Mouse (Mus musculus) CH12.LX (cell line): Measurements from ENCODE around the gene Thy1. TPM values are rescaled to one million over a fixed set of nuclear protein-coding genes. Genes with fewer than 3 reads are reported as not detected.

Experiments
- DNase-seq: peaks from one replicate; pipeline ENCODE4 v3.0.0-alpha.2; 2013; ENCODE audit errors: extremely low read depth
- H3K27ac ChIP-seq: 2 replicates; pipeline ENCODE4 v1.5.1; 2012; ENCODE audit warnings: low read depth, mild to moderate bottlenecking, control low read depth, moderate library complexity; ENCODE audit not compliant: insufficient read depth
- H3K27me3 ChIP-seq: replicated peaks from 2 replicates; pipeline ENCODE3; 2012; ENCODE audit warnings: inconsistent platforms
- H3K36me3 ChIP-seq, 2 experiments: replicated peaks in 1 of 2; 2 replicates each; pipeline versions ENCODE3 to v1.6.1; 2012; ENCODE audit warnings: inconsistent platforms in 1 of 2, low read length in 1 of 2, mild to moderate bottlenecking in 1 of 2, mixed read lengths in 1 of 2, moderate library complexity in 1 of 2; ENCODE audit not compliant: control insufficient read depth in 1 of 2, insufficient read depth in 1 of 2
- H3K4me1 ChIP-seq, 2 experiments: 2 replicates each; pipeline ENCODE4 v1.6.1; 2012; ENCODE audit warnings: inconsistent platforms in 1 of 2, moderate library complexity in 1 of 2; ENCODE audit not compliant: insufficient read depth in 2 of 2, control insufficient read depth in 1 of 2
- H3K4me2 ChIP-seq: 2 replicates; pipeline ENCODE4 v1.6.1; 2012; ENCODE audit warnings: low read depth, mild to moderate bottlenecking, control low read depth; ENCODE audit not compliant: poor library complexity, insufficient read depth, severe bottlenecking
- H3K4me3 ChIP-seq, 3 experiments: fragments of 150-350 bp in 1 of 3; sonication (generic) in 1 of 3; replicated peaks in 1 of 3; 2 replicates each; pipeline versions ENCODE3 to v1.5.1; 2011 to 2012; ENCODE audit warnings: low read depth in 2 of 3, low read length in 2 of 3, mild to moderate bottlenecking in 2 of 3, moderate library complexity in 2 of 3, control low read depth in 1 of 3, improper control_type of control experiment in 1 of 3, inconsistent platforms in 1 of 3, mixed read lengths in 1 of 3; ENCODE audit not compliant: poor library complexity in 1 of 3
- H3K79me2 ChIP-seq: replicated peaks from 2 replicates; pipeline ENCODE4 v1.6.1; 2012; ENCODE audit warnings: mild to moderate bottlenecking, moderate library complexity; ENCODE audit not compliant: control insufficient read depth, poor library complexity, insufficient read depth, severe bottlenecking; ENCODE audit errors: extremely low read depth
- H3K9ac ChIP-seq: 2 replicates; pipeline ENCODE4 v1.6.1; 2012; ENCODE audit warnings: low read depth, mild to moderate bottlenecking, control low read depth, moderate library complexity; ENCODE audit not compliant: insufficient read depth
- H3K9me3 ChIP-seq: replicated peaks from 2 replicates; pipeline ENCODE3; 2012; ENCODE audit warnings: low read length, inconsistent platforms, mixed read lengths
- BHLHE40 ChIP-seq: IDR thresholded peaks from 2 replicates; pipeline ENCODE4 v1.6.1; 2011; ENCODE audit warnings: mild to moderate bottlenecking, low read depth, low read length, improper control_type of control experiment
- CHD1 ChIP-seq: IDR thresholded peaks from 2 replicates; pipeline ENCODE4 v1.6.1; 2012; ENCODE audit warnings: low read depth, low read length, improper control_type of control experiment, inconsistent platforms
- CTCF ChIP-seq, 2 experiments: IDR thresholded peaks in 1 of 2; conservative IDR thresholded peaks in 1 of 2; 2 replicates each; pipeline ENCODE4 v1.5.1; 2011 to 2012; ENCODE audit warnings: low read depth in 2 of 2, low read length in 2 of 2, improper control_type of control experiment in 1 of 2, inconsistent platforms in 1 of 2, mild to moderate bottlenecking in 1 of 2, moderate library complexity in 1 of 2
- E2F4 ChIP-seq: IDR thresholded peaks from 2 replicates; pipeline ENCODE4 v1.6.1; 2011; ENCODE audit warnings: low read depth, low read length, improper control_type of control experiment; ENCODE audit not compliant: insufficient replicate concordance
- ELF1 ChIP-seq: IDR thresholded peaks from 2 replicates; pipeline ENCODE4 v1.6.1; 2014; ENCODE audit warnings: low read depth, mild to moderate bottlenecking, inconsistent platforms, low read length, improper control_type of control experiment
- JUN ChIP-seq: IDR thresholded peaks from 2 replicates; pipeline ENCODE4 v1.6.1; 2011; ENCODE audit warnings: low read depth, mild to moderate bottlenecking, low read length, improper control_type of control experiment, moderate library complexity; ENCODE audit not compliant: insufficient read depth
- JUND ChIP-seq: conservative IDR thresholded peaks from 2 replicates; pipeline ENCODE4 v1.6.1; 2011; ENCODE audit warnings: low read depth, low read length, improper control_type of control experiment
- KAT2A ChIP-seq: IDR thresholded peaks from 2 replicates; pipeline ENCODE4 v1.6.1; 2012; ENCODE audit warnings: low read length, improper control_type of control experiment, inconsistent platforms; ENCODE audit not compliant: insufficient replicate concordance
- MAFK ChIP-seq: IDR thresholded peaks from 2 replicates; pipeline ENCODE4 v1.6.1; 2011; ENCODE audit warnings: low read length, improper control_type of control experiment; ENCODE audit not compliant: insufficient replicate concordance
- MAX ChIP-seq: IDR thresholded peaks from 2 replicates; pipeline ENCODE4 v1.6.1; 2011; ENCODE audit warnings: low read length, improper control_type of control experiment
- MAZ ChIP-seq: IDR thresholded peaks from 2 replicates; pipeline ENCODE4 v1.6.1; 2012; ENCODE audit warnings: low read depth, mild to moderate bottlenecking, inconsistent platforms, low read length, improper control_type of control experiment, moderate library complexity
- MXI1 ChIP-seq: IDR thresholded peaks from 2 replicates; pipeline ENCODE4 v1.6.1; 2011; ENCODE audit warnings: mild to moderate bottlenecking, low read depth, low read length, improper control_type of control experiment
- MYC ChIP-seq: IDR thresholded peaks from 2 replicates; pipeline ENCODE4 v1.6.1; 2011; ENCODE audit warnings: low read depth, mild to moderate bottlenecking, improper control_type of control experiment, low read length
- NELFE ChIP-seq: IDR thresholded peaks from 2 replicates; pipeline ENCODE4 v1.6.1; 2011; ENCODE audit warnings: low read depth, low read length, improper control_type of control experiment
- NRF1 ChIP-seq: IDR thresholded peaks from 2 replicates; pipeline ENCODE4 v1.6.1; 2014; ENCODE audit warnings: low read depth, mild to moderate bottlenecking, inconsistent platforms, low read length, improper control_type of control experiment, moderate library complexity
- POLR2A ChIP-seq: IDR thresholded peaks from 2 replicates; pipeline ENCODE4 v1.6.1; 2011; ENCODE audit warnings: low read depth, mild to moderate bottlenecking, improper control_type of control experiment, low read length
- SIN3A ChIP-seq: IDR thresholded peaks from 2 replicates; pipeline ENCODE4 v1.6.1; 2012; ENCODE audit warnings: low read length, improper control_type of control experiment, inconsistent platforms
- TCF12 ChIP-seq: IDR thresholded peaks from 2 replicates; pipeline ENCODE4 v1.6.1; 2014; ENCODE audit warnings: low read depth, mild to moderate bottlenecking, inconsistent platforms, low read length, improper control_type of control experiment
- USF1 ChIP-seq: IDR thresholded peaks from 2 replicates; pipeline ENCODE4 v1.6.1; 2014; ENCODE audit warnings: low read depth, mild to moderate bottlenecking, inconsistent platforms, low read length, improper control_type of control experiment
- ZC3H11A ChIP-seq: IDR thresholded peaks from 2 replicates; pipeline ENCODE4 v1.6.1; 2012; ENCODE audit warnings: low read depth, mild to moderate bottlenecking, inconsistent platforms, low read length, improper control_type of control experiment
- ZNF384 ChIP-seq: IDR thresholded peaks from 2 replicates; pipeline ENCODE4 v1.6.1; 2012; ENCODE audit warnings: low read depth, low read length, improper control_type of control experiment, inconsistent platforms
- dilution Hi-C: fragments of 300-500 bp; cut with MboI; formaldehyde crosslinking; loops from 2 replicates; pipeline ENCODE4 v1.14.3; 2020; ENCODE audit warnings: low sequenced_read_pairs; ENCODE audit not compliant: extremely low pct_unique_long_range_greater_than_20kb, extremely low pct_ligation_motif_present
- in situ Hi-C: fragments of 300-500 bp; cut with MboI; formaldehyde crosslinking; loops from 3 replicates; pipeline ENCODE4 v1.14.3; 2019; ENCODE audit warnings: low sequenced_read_pairs, low pct_ligation_motif_present, low pct_unique_long_range_greater_than_20kb, mixed read lengths
- polyA plus RNA-seq: library from polyadenylated mRNA; unstranded; fragments of >175 nt; gene quantifications from 2 replicates; pipeline ENCODE4 v1.2.1, GENCODE M21; 2012; ENCODE audit warnings: low read depth; ENCODE audit not compliant: insufficient read length
- total RNA-seq, 2 experiments: library from RNA; depleted of rRNA; stranded (reverse); fragments of 300-350 nt in 1 of 2; fragments of >200 nt in 1 of 2; gene quantifications; 2 replicates each; pipeline ENCODE4 v1.2.3; 2012 to 2014

Thy1 gene
- total and polyA plus RNA-seq, 3 experiments: not detected

GRCm38 (mm10) chr9:44022100-44022847 is 20.9 kb upstream of the Thy1 start:
- no peaks in the 10 kb centered on the region for H3K79me2 ChIP-seq
- TF ChIP-seq MXI1 (no peak), NRF1 (no peak), MAX (no peak), JUN (no peak), SIN3A (no peak)
- H3K9me3 ChIP-seq: no peaks in the 10 kb centered on the region
- H3K27me3 ChIP-seq: peaks cover 6% of the 10 kb centered on the region
- in situ Hi-C loops (no loop called here), dilution Hi-C loops (no loop called here)
- no peak overlapping the region for H3K9ac ChIP-seq
- DNase-seq: no peak
- H3K4me3 ChIP-seq: no peak overlapping the region
- H3K4me1 ChIP-seq: no peaks in the 10 kb centered on the region
- no peak overlapping the region for H3K4me2 ChIP-seq
- no peak overlapping the region for H3K27ac ChIP-seq
- no peaks in the 10 kb centered on the region for H3K36me3 ChIP-seq

DNA sequence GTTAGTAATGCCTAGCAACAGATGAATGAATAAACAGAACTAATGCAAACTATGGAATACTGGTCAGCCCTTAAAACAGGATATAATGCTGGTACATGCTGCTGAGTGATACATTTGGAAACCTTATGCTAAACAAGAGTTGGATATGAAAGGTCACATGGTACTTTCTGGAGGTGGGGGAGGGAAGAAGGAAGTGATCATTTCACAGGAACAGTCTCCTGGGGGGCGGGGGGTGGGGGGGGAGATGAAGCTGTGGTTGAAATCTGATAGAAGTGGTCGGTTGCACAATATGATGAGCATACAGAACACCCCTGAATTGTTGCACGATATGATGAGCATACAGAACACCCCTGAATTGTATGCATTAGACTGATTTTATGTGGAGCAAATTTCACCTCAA is 19.1 kb upstream of the Thy1 start:
- H3K36me3 ChIP-seq: no peaks in the 10 kb centered on the region
- H3K9ac ChIP-seq: no peak overlapping the region
- H3K79me2 ChIP-seq: no peaks in the 10 kb centered on the region
- TF ChIP-seq CTCF (conservative IDR thresholded peaks at IDR 0.05 in 1 of 2, IDR thresholded peaks at IDR 0.05 in 1 of 2; ENCODE audit: low read depth in 2 of 2, low read length in 2 of 2): no peak
- no peak for TF ChIP-seq ZNF384
- no peak for TF ChIP-seq BHLHE40
- TF ChIP-seq JUND: no peak
- no peak for TF ChIP-seq KAT2A
- TF ChIP-seq POLR2A: no peak
- no peak for TF ChIP-seq E2F4
- no peak for TF ChIP-seq NELFE
- no peak for TF ChIP-seq CHD1
- TF ChIP-seq MAZ: no peak
- TF ChIP-seq ZC3H11A: no peak
- TF ChIP-seq ELF1: no peak
- no peak for TF ChIP-seq MAFK
- TF ChIP-seq TCF12: no peak
- TF ChIP-seq JUN: no peak
- TF ChIP-seq NRF1: no peak
- no peak for TF ChIP-seq USF1
- no peak for TF ChIP-seq MYC
- no peak overlapping the region for H3K27ac ChIP-seq
- no peaks in the 10 kb centered on the region for H3K9me3 ChIP-seq
- no peak overlapping the region for H3K4me3 ChIP-seq
- H3K27me3 ChIP-seq: peaks cover 14% of the 10 kb centered on the region
- no peak for DNase-seq
- in situ Hi-C loops (no loop called here), dilution Hi-C loops (no loop called here)
- H3K4me1 ChIP-seq: no peaks in the 10 kb centered on the region
- no peak overlapping the region for H3K4me2 ChIP-seq
